Mouse (Mus musculus) spleen, adult 12 weeks (tissue): ENCODE results near the gene Ccni.

ENCODE experiments used
- DNase-seq: peaks from one replicate; pipeline ENCODE4 v3.0.0; 2022; ENCODE audit warnings: low spot score

Gene Ccni

GRCm38 (mm10) chr5:93136956-93137586, 69.2 kb downstream of the Ccni start:
- DNase-seq = peak; percentile 50

GRCm38 (mm10) chr5:93135368-93136107, 70.8 kb downstream of the Ccni start:
- no peak for DNase-seq

- DNase-seq = no peak
Observed at GRCm38 (mm10) chr5:93133445-93134244, 72.7 kb downstream of the Ccni start.
